Mouse (Mus musculus) E14TG2a.4 (cell line): ENCODE results near the gene Zfand3.

Experiments
- CTCF ChIP-seq: conservative IDR thresholded peaks from 2 replicates; pipeline ENCODE4 v1.5.1; 2014; ENCODE audit warnings: low read length
- NANOG ChIP-seq: IDR thresholded peaks from 2 replicates; pipeline ENCODE4 v1.6.1; 2014; ENCODE audit warnings: borderline replicate concordance, low read length, mixed read lengths
- POU5F1 ChIP-seq: IDR thresholded peaks from 2 replicates; pipeline ENCODE4 v1.6.1; 2014; ENCODE audit warnings: low read length, borderline replicate concordance

DNA sequence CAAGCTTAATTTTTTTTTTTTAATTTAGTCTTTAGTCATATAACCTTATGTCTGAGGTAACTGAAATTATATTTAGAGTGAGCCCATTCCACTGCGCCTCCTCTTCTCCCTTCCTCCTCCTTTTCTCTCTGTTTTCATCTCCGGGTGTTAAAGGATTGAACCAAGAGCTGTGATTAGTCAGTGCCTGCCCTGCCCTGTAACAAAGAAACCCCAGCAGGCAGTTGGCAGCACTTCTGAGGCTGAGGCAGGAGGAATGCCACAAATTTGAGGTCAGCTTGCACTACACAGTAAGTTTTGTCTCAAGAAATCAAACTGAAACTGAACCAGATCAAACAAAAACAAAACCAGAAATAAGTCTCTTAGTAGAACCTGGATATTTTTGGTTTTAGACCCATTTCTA, 49.3 kb downstream of the Zfand3 start:
- TF ChIP-seq CTCF, result no peak
- TF ChIP-seq POU5F1, result no peak
- TF ChIP-seq NANOG, result no peak
